Mouse (Mus musculus) spleen, adult 18-20 months (tissue): ENCODE results near the gene Cd274.

Experiments used
- DNase-seq, 2 experiments: peaks; one replicate each; pipeline ENCODE4 v3.0.0; 2022; ENCODE audit warnings: mixed read lengths in 2 of 2

Gene Cd274

GRCm38 (mm10) chr19:29366969-29367622 lies at the start of gene Cd274, which contains the start of gene Plgrkt:
Gene Cd274 (plus strand): TSS chr19:29367455.
Gene Plgrkt (minus strand): TSS chr19:29367390.
- DNase-seq, result peak; percentile 82 to 86

- DNase-seq, result peak in 1 of 2 experiments; percentile 33
These were observed 43.7 kb upstream of the Cd274 start for GRCm38 (mm10) chr19:29323416-29324049.

- DNase-seq, result peak; percentile 58 to 75
These were observed 42.0 kb upstream of the Cd274 start, which contains the start of gene Insl6 for GRCm38 (mm10) chr19:29325053-29325851. Gene Insl6 (minus strand): TSS chr19:29325356.

DNA sequence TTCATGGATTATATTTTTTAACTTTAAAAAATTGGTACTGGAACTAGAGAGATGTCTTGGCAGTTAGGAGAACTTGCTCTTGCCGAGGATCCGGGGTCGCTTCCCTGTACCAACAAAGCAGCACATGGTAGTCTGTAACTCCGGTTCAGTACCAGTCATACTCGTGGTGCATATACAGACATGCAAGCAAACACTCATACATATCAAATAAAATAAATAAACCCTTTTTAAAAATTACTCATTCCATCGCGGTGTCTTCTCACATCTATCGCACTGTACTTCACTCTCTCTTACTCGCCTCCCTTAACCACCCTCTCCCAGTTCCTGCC lies 41.4 kb upstream of the Cd274 start:
- no peak for DNase-seq

DNA sequence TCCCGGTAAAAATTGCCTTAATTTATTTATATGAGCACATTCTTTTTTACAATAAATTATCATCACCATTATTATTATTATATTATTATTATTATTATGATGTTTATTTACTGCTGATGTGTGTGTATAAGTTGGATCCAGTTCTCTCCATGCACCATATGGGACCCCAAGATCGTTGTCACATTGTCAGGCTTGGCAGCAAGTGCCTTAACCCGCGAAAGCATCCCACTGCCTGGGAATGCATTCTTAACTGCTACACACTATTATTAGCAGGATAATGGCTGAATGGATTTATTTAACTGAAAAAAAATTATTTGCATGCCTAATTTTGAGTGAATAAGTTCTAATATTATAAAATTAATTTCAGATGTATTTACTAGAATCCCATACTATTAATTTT lies 40.9 kb upstream of the Cd274 start:
- DNase-seq, result no peak

- DNase-seq, result no peak
These were observed 40.3 kb upstream of the Cd274 start for GRCm38 (mm10) chr19:29326822-29327552.

DNA sequence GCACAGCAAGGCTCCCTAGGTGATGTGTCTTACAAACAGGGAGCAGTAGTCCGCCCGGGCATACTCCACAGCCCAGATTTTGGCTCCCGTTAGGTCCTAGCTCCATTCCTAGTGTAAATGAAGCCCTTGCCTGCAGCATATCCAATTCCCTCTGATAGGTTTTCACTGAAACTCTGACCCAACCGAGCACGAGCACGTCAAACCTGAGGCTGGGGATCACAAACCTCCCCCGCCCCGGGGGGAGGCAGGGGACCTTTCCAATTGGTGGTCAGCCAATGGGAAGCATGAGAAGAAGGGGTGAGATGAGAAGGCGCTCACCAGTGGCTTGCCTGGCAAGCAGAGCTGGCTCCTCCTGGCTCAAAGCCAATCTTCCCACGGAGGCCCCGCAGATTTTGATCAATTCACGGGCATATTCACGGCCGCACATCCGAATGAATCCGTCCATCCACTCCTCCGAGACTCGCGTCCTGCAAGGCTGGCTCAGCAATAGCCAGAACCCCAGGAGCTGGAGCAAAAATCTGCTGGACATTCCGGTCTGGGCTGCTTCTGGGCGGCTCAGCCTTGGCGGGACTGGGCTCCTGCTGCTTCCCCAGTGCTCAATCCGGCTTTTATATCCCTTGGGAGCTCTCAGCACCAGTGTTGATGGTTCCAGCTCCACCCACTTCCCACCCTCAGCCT lies 33.0 kb upstream of the Cd274 start, which contains the start of gene Rln1:
Gene Rln1 (minus strand): TSS at position 603 of the 678 bp plus-strand sequence.
- DNase-seq, result no peak

DNA sequence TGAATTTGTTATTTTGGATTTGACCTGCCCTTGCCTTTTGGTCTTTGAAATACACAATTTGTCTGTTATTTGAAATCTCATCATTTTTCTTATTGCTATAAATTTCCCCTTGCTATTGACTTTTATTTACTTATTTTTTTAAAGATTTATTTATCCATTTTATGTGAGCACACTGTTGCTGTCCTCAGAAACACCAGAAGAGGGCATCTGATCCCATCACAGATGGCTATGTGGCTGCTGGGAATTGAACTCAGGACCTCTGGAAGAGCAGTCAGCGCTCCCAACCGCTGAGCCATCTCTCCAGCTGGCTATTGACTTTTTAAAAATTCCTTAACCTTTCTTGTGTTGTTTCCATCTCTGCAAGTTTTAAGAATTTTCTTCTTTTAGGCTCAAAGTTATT lies 30.6 kb upstream of the Cd274 start:
- DNase-seq, result no peak

- DNase-seq, result no peak
These were observed 26.2 kb upstream of the Cd274 start for GRCm38 (mm10) chr19:29341029-29341428.

GRCm38 (mm10) chr19:29342281-29342680 lies 25.0 kb upstream of the Cd274 start:
- no peak for DNase-seq

GRCm38 (mm10) chr19:29344868-29345267 lies 22.4 kb upstream of the Cd274 start:
- no peak for DNase-seq

- DNase-seq, result no peak
These were observed 21.6 kb upstream of the Cd274 start for GRCm38 (mm10) chr19:29345636-29346035.

- DNase-seq, result no peak
These were observed 16.3 kb upstream of the Cd274 start for GRCm38 (mm10) chr19:29350991-29351390.

GRCm38 (mm10) chr19:29354895-29355877 lies 12.1 kb upstream of the Cd274 start:
- peak; percentile 73 to 92 for DNase-seq

DNA sequence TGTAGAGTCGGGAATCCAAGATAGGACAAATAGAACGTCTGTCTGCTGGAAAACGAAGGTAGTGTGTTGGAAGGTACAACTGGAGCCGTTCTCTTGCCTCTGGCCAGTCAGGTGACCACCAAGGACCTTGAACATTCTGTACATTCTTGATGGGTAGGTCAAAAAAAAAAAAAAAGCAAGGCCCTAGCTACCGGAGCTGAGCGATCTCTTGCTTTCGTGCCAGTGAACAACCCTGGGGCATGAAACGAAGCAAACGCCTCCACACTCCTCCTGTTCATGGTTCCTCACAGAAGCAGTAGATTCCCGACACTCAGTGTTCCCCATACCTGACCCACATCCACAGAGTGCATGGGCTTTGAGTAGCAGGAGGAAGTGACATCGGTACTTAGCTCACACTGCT lies 11.0 kb upstream of the Cd274 start:
- no peak for DNase-seq

- no peak for DNase-seq
These were observed 7.0 kb upstream of the Cd274 start for GRCm38 (mm10) chr19:29360251-29360650.

GRCm38 (mm10) chr19:29361468-29362130 lies 5.7 kb upstream of the Cd274 start:
- DNase-seq, result peak; percentile 77

- DNase-seq, result no peak
These were observed 4.9 kb upstream of the Cd274 start for GRCm38 (mm10) chr19:29362173-29362930.

DNA sequence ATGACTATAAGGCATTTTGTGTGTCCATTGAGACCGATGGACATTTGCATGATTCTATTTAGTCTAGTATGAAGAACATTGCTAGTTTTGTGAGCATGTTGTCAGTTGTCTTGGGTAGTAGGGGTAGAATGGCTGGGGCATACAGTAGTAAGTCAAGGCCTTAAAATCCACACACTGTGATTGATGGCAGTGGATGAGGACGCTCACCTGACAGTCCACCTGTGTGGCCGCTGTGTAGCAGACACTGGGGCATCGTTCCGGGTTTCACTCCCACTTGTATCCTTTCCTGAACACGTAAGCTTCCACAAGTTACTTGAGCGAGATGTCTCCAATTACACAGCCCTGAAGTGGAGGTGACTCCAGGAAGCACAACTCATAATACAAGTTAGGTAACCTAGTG lies 3.7 kb upstream of the Cd274 start:
- no peak for DNase-seq

DNA sequence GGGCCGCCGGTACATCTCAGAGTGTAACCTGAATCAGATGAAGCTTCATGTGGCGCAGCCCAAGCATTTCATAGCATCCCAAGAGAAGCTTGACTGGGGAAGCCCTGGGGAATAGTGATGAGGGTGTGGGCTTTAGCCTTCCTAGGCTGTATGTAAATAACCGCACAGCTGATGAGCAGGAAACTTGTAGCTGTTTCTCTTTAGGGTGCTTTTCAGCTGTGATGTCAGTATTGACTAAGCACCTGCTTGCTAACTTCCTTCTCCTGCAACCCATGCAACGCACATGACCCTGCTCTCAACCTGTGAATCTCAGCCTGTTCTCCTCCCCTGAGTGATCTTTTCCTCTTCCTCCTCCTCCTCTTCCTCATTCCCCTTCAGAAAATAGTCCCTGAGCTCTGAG lies 3.2 kb upstream of the Cd274 start:
- DNase-seq, result peak; percentile 27 to 32
